Mouse (Mus musculus): ENCODE measurements around the gene Frmpd4.
A peak's percentile ranks its signal among the peaks of the same experiment; 100 is the strongest.

Gene Frmpd4

GRCm38 (mm10) chrX:168292506-168292905, 284.5 kb downstream of the Frmpd4 start:
- Histone ChIP-seq H3K36me3 (ENCODE audit: insufficient read depth, low read length) (no peaks in the 10 kb centered on the region), H3K4me1 (replicated peaks; ENCODE audit: low read depth, low read length) (no peaks in the 10 kb centered on the region), H3K4me3 (replicated peaks; ENCODE audit: low read length) (no peak overlapping the region), H3K9me3 (ENCODE audit: low read length) (no peaks in the 10 kb centered on the region), H3K27me3 (ENCODE audit: insufficient read depth, low read length) (no peaks in the 10 kb centered on the region)
- TF ChIP-seq CTCF (conservative IDR thresholded peaks at IDR 0.05; ENCODE audit: low read length) = no peak
- no peak for TF ChIP-seq POU5F1 (IDR thresholded peaks at IDR 0.05; ENCODE audit: borderline replicate concordance, low read length)
- no peak for TF ChIP-seq NANOG (IDR thresholded peaks at IDR 0.05; ENCODE audit: borderline replicate concordance, low read length)

GRCm38 (mm10) chrX:168207034-168207433, 370.0 kb downstream of the Frmpd4 start:
- no peak overlapping the region for H3K4me3 ChIP-seq (replicated peaks; ENCODE audit: low read length)
- H3K27me3 ChIP-seq (ENCODE audit: insufficient read depth, low read length) = no peaks in the 10 kb centered on the region
- no peaks in the 10 kb centered on the region for H3K9me3 ChIP-seq (ENCODE audit: low read length)
- H3K4me1 ChIP-seq (replicated peaks; ENCODE audit: low read depth, low read length) = no peaks in the 10 kb centered on the region
- TF ChIP-seq NANOG (IDR thresholded peaks at IDR 0.05; ENCODE audit: borderline replicate concordance, low read length) (no peak), CTCF (conservative IDR thresholded peaks at IDR 0.05; ENCODE audit: low read length) (no peak), POU5F1 (IDR thresholded peaks at IDR 0.05; ENCODE audit: borderline replicate concordance, low read length) (no peak)
- no peaks in the 10 kb centered on the region for H3K36me3 ChIP-seq (ENCODE audit: insufficient read depth, low read length)

DNA sequence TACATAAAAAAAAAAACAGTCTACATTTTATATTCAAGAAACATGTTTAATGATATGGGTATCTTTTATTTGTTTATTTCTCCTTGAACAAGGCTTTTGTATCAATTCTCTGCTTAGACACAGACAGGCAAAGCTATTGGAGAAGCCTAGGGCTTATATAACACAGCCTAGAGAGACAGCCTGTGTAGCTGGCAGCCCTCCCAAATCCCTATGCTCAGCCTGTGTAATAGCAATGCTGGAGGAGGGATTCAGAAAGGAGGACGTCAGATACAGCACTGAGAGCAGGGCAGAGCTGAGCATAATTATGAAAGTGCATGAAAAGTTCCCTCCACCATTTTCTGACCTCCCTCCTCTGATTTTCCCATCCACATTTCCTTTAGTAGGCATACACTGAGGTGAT, 385.1 kb downstream of the Frmpd4 start:
- TF ChIP-seq NANOG (IDR thresholded peaks at IDR 0.05; ENCODE audit: borderline replicate concordance, low read length) (no peak), CTCF (conservative IDR thresholded peaks at IDR 0.05; ENCODE audit: low read length) (no peak), POU5F1 (IDR thresholded peaks at IDR 0.05; ENCODE audit: borderline replicate concordance, low read length) (no peak)
- H3K36me3 ChIP-seq (ENCODE audit: insufficient read depth, low read length) = no peaks in the 10 kb centered on the region
- no peaks in the 10 kb centered on the region for H3K27me3 ChIP-seq (ENCODE audit: insufficient read depth, low read length)
- no peak overlapping the region for H3K4me3 ChIP-seq (replicated peaks; ENCODE audit: low read length)
- no peaks in the 10 kb centered on the region for H3K9me3 ChIP-seq (ENCODE audit: low read length)
- no peaks in the 10 kb centered on the region for H3K4me1 ChIP-seq (replicated peaks; ENCODE audit: low read depth, low read length)

DNA sequence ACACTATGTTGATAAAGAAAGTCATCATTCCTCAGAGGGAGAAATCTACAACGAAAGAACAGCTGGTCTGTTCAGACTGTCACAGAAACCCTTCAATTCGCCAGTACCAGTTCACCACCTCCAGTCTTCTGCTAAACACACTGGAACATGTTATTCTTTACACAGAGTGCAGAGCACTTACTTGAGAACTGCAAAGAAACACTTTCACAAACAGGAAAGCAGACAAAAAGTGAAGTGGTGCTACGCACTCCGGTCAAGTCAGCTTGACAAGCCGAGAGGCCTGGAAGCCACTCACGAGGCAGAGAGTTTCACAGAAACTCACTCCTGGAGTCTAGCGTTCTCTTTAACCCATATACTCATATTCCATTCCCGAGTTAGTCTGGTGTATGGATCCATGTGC, 387.5 kb downstream of the Frmpd4 start:
- TF ChIP-seq CTCF (conservative IDR thresholded peaks at IDR 0.05; ENCODE audit: low read length) (no peak), NANOG (IDR thresholded peaks at IDR 0.05; ENCODE audit: borderline replicate concordance, low read length) (no peak)
- H3K27me3 ChIP-seq (ENCODE audit: insufficient read depth, low read length) = no peaks in the 10 kb centered on the region
- H3K36me3 ChIP-seq (ENCODE audit: insufficient read depth, low read length) = no peaks in the 10 kb centered on the region
- no peaks in the 10 kb centered on the region for H3K4me1 ChIP-seq (replicated peaks; ENCODE audit: low read depth, low read length)
- H3K9me3 ChIP-seq (ENCODE audit: low read length) = no peaks in the 10 kb centered on the region
- H3K4me3 ChIP-seq (replicated peaks; ENCODE audit: low read length) = no peak overlapping the region

- TF ChIP-seq NANOG (IDR thresholded peaks at IDR 0.05; ENCODE audit: borderline replicate concordance, low read length) = no peak
- TF ChIP-seq CTCF (conservative IDR thresholded peaks at IDR 0.05; ENCODE audit: low read length) = no peak
- no peak for TF ChIP-seq POU5F1 (IDR thresholded peaks at IDR 0.05; ENCODE audit: borderline replicate concordance, low read length)
- H3K9me3 ChIP-seq (ENCODE audit: low read length) = no peaks in the 10 kb centered on the region
These were observed 414.0 kb downstream of the Frmpd4 start for GRCm38 (mm10) chrX:168163001-168163400.

GRCm38 (mm10) chrX:168158866-168159265, 418.2 kb downstream of the Frmpd4 start:
- TF ChIP-seq NANOG (IDR thresholded peaks at IDR 0.05; ENCODE audit: borderline replicate concordance, low read length) (no peak), CTCF (conservative IDR thresholded peaks at IDR 0.05; ENCODE audit: low read length) (no peak), POU5F1 (IDR thresholded peaks at IDR 0.05; ENCODE audit: borderline replicate concordance, low read length) (no peak)
- H3K9me3 ChIP-seq (ENCODE audit: low read length) = no peaks in the 10 kb centered on the region
- H3K27me3 ChIP-seq (ENCODE audit: insufficient read depth, low read length) = no peaks in the 10 kb centered on the region
- no peaks in the 10 kb centered on the region for H3K36me3 ChIP-seq (ENCODE audit: insufficient read depth, low read length)
- no peak overlapping the region for H3K4me3 ChIP-seq (replicated peaks; ENCODE audit: low read length)
- no peaks in the 10 kb centered on the region for H3K4me1 ChIP-seq (replicated peaks; ENCODE audit: low read depth, low read length)

More at GRCm38 (mm10) chrX:168163001-168163400, 414.0 kb downstream of the Frmpd4 start:
- no peaks in the 10 kb centered on the region for H3K27me3 ChIP-seq (ENCODE audit: insufficient read depth, low read length)
- H3K36me3 ChIP-seq (ENCODE audit: insufficient read depth, low read length) = no peaks in the 10 kb centered on the region
- no peaks in the 10 kb centered on the region for H3K4me1 ChIP-seq (replicated peaks; ENCODE audit: low read depth, low read length)
- H3K4me3 ChIP-seq (replicated peaks; ENCODE audit: low read length) = no peak overlapping the region

GRCm38 (mm10) chrX:168141051-168141450, 436.0 kb downstream of the Frmpd4 start:
- TF ChIP-seq CTCF (conservative IDR thresholded peaks at IDR 0.05; ENCODE audit: low read length) (no peak), POU5F1 (IDR thresholded peaks at IDR 0.05; ENCODE audit: borderline replicate concordance, low read length) (no peak), NANOG (IDR thresholded peaks at IDR 0.05; ENCODE audit: borderline replicate concordance, low read length) (no peak)

GRCm38 (mm10) chrX:168124043-168124442, 453.0 kb downstream of the Frmpd4 start:
- H3K36me3 ChIP-seq (ENCODE audit: insufficient read depth, low read length) = no peaks in the 10 kb centered on the region
- H3K27me3 ChIP-seq (ENCODE audit: insufficient read depth, low read length) = peaks cover 22% of the 10 kb centered on the region
- H3K4me3 ChIP-seq (replicated peaks; ENCODE audit: low read length) = peak overlapping the region; percentile 76; the same call in 1 of the 2 replicates
- H3K9me3 ChIP-seq (ENCODE audit: low read length) = peaks cover 8% of the 10 kb centered on the region; the same call in 1 of the 2 replicates
- no peak for TF ChIP-seq CTCF (conservative IDR thresholded peaks at IDR 0.05; ENCODE audit: low read length)
- TF ChIP-seq POU5F1 (IDR thresholded peaks at IDR 0.05; ENCODE audit: borderline replicate concordance, low read length) = no peak
- TF ChIP-seq NANOG (IDR thresholded peaks at IDR 0.05; ENCODE audit: borderline replicate concordance, low read length) = no peak
- H3K4me1 ChIP-seq (replicated peaks; ENCODE audit: low read depth, low read length) = no peaks in the 10 kb centered on the region

More at GRCm38 (mm10) chrX:168141051-168141450, 436.0 kb downstream of the Frmpd4 start:
- Histone ChIP-seq H3K36me3 (ENCODE audit: insufficient read depth, low read length) (no peaks in the 10 kb centered on the region), H3K9me3 (ENCODE audit: low read length) (no peaks in the 10 kb centered on the region), H3K4me3 (replicated peaks; ENCODE audit: low read length) (no peak overlapping the region), H3K4me1 (replicated peaks; ENCODE audit: low read depth, low read length) (peaks cover 4% of the 10 kb centered on the region), H3K27me3 (ENCODE audit: insufficient read depth, low read length) (no peaks in the 10 kb centered on the region)

GRCm38 (mm10) chrX:168123589-168123965, 453.5 kb downstream of the Frmpd4 start:
- peak overlapping the region; percentile 76 for H3K4me3 ChIP-seq (replicated peaks; ENCODE audit: low read length)
- H3K4me1 ChIP-seq (replicated peaks; ENCODE audit: low read depth, low read length) = no peaks in the 10 kb centered on the region
- TF ChIP-seq POU5F1 (IDR thresholded peaks at IDR 0.05; ENCODE audit: borderline replicate concordance, low read length) (no peak), CTCF (conservative IDR thresholded peaks at IDR 0.05; ENCODE audit: low read length) (no peak), NANOG (IDR thresholded peaks at IDR 0.05; ENCODE audit: borderline replicate concordance, low read length) (no peak)
- H3K27me3 ChIP-seq (ENCODE audit: insufficient read depth, low read length) = peaks cover 22% of the 10 kb centered on the region
- no peaks in the 10 kb centered on the region for H3K36me3 ChIP-seq (ENCODE audit: insufficient read depth, low read length)
- peaks cover 5% of the 10 kb centered on the region; the same call in 1 of the 2 replicates for H3K9me3 ChIP-seq (ENCODE audit: low read length)
